Mouse (Mus musculus) thymus, postnatal 25 days (tissue): ENCODE measurements at regions not wholly inside any gene's neighbourhood (a gene's known extent, or its start where the extent isn't known, plus 50 kb on each side); places are given as distances from the start of the nearest gene placed in this dataset.
A peak's percentile ranks its signal among the peaks of the same experiment; 100 is the strongest.

Source experiments
- DNase-seq: peaks from one replicate; pipeline ENCODE4 v3.0.0; 2022

DNA sequence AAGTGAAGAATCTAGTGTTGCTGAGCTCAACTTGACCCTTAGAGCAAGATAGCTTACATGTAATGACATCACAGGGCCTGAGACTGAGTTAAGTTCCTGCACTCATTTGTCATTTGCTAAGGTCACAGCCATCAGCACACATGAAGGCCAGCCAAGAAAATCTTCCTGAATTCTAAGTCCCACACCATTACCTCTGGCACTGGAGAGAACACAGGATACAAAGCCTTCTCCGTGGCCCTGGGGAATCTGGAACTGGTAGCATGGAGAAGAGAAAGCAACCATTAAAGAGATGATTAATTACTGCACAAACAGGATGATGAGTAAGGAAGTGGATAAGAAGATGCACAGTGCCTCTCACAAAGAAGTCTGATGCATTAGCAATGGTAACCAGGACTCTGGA, 232.0 kb downstream of the Wdr72 start:
- no peak for DNase-seq

DNA sequence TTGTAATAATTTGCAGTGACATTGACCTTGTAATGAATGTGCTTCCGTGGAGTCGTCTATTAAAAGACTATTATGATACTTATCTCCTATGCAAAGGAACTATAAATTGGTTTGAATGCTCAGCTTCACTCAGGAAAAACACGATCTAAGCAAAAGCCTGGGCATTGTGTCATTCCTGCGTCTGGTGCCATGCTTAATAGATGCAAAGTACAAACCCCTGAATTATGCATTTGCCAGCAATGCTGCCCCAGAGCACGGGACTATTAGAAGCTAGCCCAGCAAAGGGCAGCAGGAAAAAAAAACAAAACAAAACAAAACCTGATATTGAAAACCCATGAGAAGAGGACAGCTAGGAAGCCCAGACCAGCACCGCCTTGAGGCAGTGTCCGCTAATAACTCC, 234.9 kb downstream of the Wdr72 start:
- DNase-seq = no peak

- DNase-seq = no peak
Measured at GRCm38 (mm10) chr9:74348776-74349175, 238.6 kb downstream of the Wdr72 start.

- no peak for DNase-seq
Measured at GRCm38 (mm10) chr9:74365930-74366438, 255.8 kb downstream of the Wdr72 start.

- DNase-seq = no peak
Measured at GRCm38 (mm10) chr9:74376191-74376590, 266.0 kb downstream of the Wdr72 start.

GRCm38 (mm10) chr9:74377204-74377603, 267.0 kb downstream of the Wdr72 start:
- no peak for DNase-seq

GRCm38 (mm10) chr9:74384206-74384896, 274.2 kb downstream of the Wdr72 start:
- DNase-seq = no peak

- no peak for DNase-seq
Measured at GRCm38 (mm10) chr9:74425594-74425993, 315.4 kb downstream of the Wdr72 start.

DNA sequence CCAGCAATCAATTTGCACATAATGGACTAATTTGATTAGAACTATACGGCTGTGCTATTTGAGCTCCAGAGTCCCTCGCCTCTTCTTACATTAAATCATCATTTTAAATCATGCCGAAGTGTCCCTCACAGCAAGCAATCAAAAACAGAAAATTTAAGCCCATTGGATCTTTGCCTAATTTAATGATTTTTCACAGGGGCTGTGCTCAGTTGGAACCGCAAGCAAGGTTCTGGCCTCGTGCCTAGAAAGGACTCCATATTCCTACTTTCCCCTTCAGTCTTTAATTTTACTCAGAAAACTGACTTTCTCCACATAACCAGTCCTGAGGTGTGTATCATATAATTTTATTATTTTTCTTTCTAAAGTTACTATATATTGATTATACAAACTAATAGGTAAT, 339.8 kb downstream of the Wdr72 start:
- no peak for DNase-seq

- DNase-seq = no peak
Measured at GRCm38 (mm10) chr9:74461084-74461483, 350.9 kb downstream of the Wdr72 start.

DNA sequence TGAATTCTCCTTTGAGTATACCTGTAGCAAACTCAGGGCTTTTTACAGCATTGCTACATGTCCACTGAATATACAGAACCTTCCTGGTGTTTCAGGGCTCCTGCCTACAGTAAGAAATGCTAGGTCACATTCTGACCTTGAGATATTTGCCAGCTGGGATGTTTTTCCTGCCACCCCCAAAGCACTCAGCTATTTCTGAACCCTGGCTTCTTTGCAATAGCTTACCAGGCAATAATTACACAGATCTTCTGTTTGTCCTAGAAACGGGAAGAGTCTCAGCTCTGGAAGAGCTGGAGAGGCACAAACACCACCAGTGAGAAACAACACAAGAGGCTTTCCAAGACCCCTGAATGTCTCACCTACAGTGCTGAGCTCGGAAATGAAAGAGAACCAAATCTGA, 366.7 kb downstream of the Wdr72 start:
- no peak for DNase-seq

DNA sequence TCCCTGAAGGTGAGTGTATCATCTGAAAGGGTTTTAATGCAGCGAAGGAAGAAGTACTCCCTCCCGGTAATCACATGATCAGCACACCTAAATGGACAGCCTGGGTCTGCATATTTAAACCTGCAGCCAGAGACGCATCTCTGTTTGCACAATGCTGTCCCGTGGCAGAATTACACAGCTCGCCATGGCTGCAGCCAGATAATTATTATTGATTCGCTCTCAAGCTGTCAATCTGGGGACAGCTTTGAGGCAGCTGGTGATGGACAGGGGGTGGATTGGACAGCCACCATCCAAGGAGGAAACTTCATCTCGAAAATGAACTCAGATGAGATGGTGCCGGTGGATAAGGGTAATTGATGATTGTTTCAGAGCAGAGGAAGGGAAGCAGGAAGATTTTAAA, 369.1 kb downstream of the Wdr72 start:
- DNase-seq = no peak

- DNase-seq = no peak
Measured at GRCm38 (mm10) chr9:74513887-74514286, 347.8 kb upstream of the Onecut1 start.

GRCm38 (mm10) chr9:74528550-74528949, 333.2 kb upstream of the Onecut1 start:
- no peak for DNase-seq

GRCm38 (mm10) chr9:74530317-74530716, 331.4 kb upstream of the Onecut1 start:
- peak; percentile 3 for DNase-seq

DNA sequence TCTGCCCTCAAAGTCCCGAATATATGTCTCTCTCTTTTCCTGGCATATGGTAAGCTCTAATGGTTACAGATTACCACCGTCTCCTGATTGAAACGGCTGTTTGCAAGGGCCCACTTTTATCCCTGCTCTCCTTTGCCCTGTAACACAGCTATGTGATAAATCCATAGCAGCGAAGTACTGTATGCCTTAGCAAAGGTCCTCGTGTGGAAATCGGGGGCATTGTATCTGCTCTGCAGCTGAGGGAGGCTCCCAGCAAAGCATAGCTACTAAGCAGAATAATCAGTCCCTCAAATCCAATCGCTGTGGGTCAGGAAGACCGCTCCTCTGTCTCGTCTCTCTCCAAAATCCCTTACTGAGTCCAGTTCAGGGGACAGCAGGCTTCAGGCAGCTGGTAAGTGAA, 331.0 kb upstream of the Onecut1 start:
- DNase-seq = no peak

- no peak for DNase-seq
Measured at GRCm38 (mm10) chr9:74531986-74532385, 329.7 kb upstream of the Onecut1 start.

DNA sequence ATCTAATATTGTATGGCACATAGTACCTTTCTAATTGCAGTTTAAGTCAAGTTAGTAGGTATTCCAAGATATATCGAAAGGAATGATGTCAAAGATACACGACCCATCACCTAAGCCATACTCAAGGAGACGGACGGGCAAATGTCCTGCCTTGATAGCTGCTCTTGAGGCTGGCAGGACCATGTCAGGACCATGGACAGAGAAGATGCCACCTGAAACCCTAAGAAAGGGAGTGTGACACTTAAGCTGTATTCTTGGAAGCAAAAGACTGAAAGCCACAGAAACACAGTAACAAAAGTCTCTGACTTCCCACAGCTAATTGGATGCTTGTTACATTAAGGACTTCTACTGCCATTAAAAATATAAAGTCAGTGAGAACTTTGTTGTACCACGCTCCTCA, 326.7 kb upstream of the Onecut1 start:
- DNase-seq = no peak

DNA sequence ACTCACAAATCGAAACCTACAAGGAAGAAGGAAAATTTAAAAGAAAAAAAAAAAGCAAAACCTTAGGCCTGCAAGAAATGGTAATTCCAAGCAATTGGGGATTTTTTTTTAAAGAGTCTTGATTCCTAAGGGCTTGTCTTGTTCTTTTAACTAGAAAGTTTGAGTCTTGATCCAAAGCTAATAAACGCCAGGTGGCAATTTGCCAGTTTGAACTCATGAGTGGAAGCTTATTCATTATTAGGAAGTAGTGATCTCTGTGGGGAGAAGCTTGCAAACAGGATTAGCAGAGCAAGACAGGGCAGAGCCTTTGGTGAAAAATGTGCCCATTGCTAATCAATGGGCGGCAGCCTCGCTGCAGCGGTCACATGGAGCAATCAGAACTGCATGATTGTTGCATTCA, 305.6 kb upstream of the Onecut1 start:
- DNase-seq = no peak

DNA sequence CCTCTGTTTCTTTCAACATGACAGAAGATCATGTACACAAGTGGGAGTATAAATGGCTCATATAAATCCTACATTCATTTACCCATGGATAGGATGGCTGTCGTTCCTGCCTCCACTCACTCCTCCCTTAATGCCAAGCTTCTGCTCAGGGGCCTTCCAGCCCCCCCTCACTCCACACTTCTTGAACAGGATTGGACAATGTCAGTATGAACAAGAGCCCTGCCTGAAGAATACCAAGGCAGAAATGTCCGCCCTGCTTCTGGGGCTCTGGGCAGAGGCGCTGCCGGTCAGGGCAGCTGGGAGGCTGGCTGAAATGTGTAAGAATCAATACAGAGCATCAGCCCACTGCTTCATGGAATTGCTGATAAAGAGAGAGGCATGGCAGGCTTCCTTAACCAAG, 269.0 kb upstream of the Onecut1 start:
- no peak for DNase-seq

DNA sequence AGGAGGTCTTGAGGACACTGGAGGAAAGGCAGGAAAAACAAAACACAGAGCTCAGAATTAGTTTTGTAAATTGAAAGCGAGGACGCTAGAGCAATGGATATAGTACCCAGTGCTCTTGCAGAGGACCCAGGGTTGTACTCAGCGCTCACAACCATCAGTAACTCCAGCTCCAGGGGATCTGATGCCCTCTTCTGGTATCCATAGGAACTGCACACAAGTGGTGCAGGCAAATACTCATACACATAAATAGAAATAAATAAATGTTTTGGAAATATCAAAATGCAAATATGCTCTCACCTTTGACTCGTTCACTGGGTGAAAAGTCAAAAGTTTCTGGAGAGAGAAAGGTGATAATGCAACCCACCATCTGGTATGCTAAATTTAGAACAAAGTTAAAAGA, 267.8 kb upstream of the Onecut1 start:
- no peak for DNase-seq

DNA sequence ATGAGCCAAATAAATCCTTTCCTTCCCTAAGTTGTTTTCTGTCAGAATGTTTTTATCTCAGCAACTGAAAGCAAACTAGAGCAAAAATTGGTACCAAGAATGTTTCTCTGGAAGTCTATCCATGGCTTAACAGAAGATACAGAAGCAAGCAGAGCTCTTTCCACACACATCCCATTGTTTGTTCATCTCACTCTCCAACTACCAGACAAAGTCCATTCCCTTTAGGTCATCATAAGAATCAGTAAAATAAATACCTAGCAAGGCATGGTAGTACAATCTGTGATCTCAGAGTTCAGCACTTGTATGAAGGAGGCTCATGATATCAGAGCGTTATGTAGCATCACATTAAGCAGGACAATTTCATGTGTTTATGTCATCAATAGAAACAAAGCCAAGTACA, 257.3 kb upstream of the Onecut1 start:
- DNase-seq = no peak

DNA sequence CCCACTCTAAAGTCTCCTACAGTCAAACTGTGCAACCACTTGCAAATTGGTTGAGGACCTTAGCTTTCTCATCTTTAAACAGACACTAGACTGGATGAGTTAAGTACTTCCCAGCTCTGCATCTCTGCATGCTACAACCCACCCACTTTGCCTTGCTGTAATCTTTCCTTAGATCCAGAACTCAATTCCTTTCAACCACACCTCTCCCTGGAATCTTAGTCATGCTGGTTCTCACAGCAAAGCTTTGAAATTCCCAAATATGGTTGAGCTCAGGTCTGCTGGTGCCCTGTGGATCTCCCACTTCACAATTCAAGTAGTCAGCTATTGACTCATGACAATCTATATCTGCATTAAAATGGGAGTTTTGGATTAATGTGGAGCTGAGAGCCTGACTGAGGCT, 239.8 kb upstream of the Onecut1 start:
- no peak for DNase-seq

- no peak for DNase-seq
Measured at GRCm38 (mm10) chr9:74645394-74645793, 216.3 kb upstream of the Onecut1 start.

- DNase-seq = no peak
Measured at GRCm38 (mm10) chr9:74650036-74650435, 211.7 kb upstream of the Onecut1 start.
